ENCODE assay signal across 9 mouse cellular contexts in genomic region chr9:92560840-92561547, GRCm38 (mm10). TPM values are rescaled to one million over a fixed set of nuclear protein-coding genes. Genes with fewer than 3 reads are reported as not detected.
DNase-seq lines count a peak whose midpoint lies in the region; ATAC-seq lines count a peak whose summit lies in the region.
"Had no signal": no experiment of that assay in that cellular context is flagged by ENCODE, and none has a peak within 500 bp of the region (broad histone marks: within the 10 kb centered on the region; RNA-seq: fewer than 3 reads in every experiment).

No protein-coding gene starts in this region.

- no peaks in the 10 kb centered on the region for H3K9me3 ChIP-seq in heart, embryonic 16.5 days (replicated peaks; ENCODE audit: control insufficient read depth, low read length)
- no peaks in the 10 kb centered on the region for H3K9me3 ChIP-seq in embryonic facial prominence, embryonic 14.5 days (ENCODE audit: control insufficient read depth, low read length)
- no peaks in the 10 kb centered on the region for H3K9me3 ChIP-seq in intestine, embryonic 15.5 days

- ATAC-seq in heart, embryonic 16.5 days (replicated peaks; ENCODE audit: extremely low read depth, insufficient read depth, low FRiP score), result peak; percentile 58; the same call in 1 of the 2 replicates
- peak; percentile 51; the same call in 1 of the 2 replicates for ATAC-seq in embryonic facial prominence, embryonic 14.5 days (ENCODE audit: low read depth)
- peak; percentile 50 for ATAC-seq in intestine, embryonic 15.5 days

- peak overlapping the region; percentile 46; the same call in 1 of the 2 replicates for H3K27ac ChIP-seq in heart, embryonic 16.5 days (ENCODE audit: low read length)
- H3K27ac ChIP-seq in embryonic facial prominence, embryonic 14.5 days (replicated peaks; ENCODE audit: low read depth, low read length), result no peak overlapping the region
- H3K27ac ChIP-seq in intestine, embryonic 15.5 days, result 0 out of 2 replicates have a peak overlapping the region, but pooled peaks have one; percentile 22

- intact Hi-C loops in heart, postnatal 25 days (cut with DNase I), result no loop called here

- WGBS in heart, embryonic 16.5 days, result 42% methylated on average over 6 of the region's 6 CpGs
- WGBS in embryonic facial prominence, embryonic 14.5 days, result 47% methylated on average over 6 of the region's 6 CpGs
- WGBS in intestine, embryonic 15.5 days, result 45% methylated on average over 6 of the region's 6 CpGs

- H3K27me3 ChIP-seq in heart, embryonic 16.5 days (ENCODE audit: control insufficient read depth, insufficient read depth, low read length), result no peaks in the 10 kb centered on the region
- H3K27me3 ChIP-seq in embryonic facial prominence, embryonic 14.5 days (replicated peaks; ENCODE audit: control insufficient read depth, insufficient read depth, low read length), result no peaks in the 10 kb centered on the region
- no peaks in the 10 kb centered on the region for H3K27me3 ChIP-seq in intestine, embryonic 15.5 days (replicated peaks)

- no peak for DNase-seq in heart, postnatal 25 days (ENCODE audit: low spot score)
- peak; percentile 42 for DNase-seq in 3T3-L1 (ENCODE audit: low read depth, low spot score)
- peak; percentile 67 for DNase-seq in embryonic facial prominence, embryonic 14.5 days (ENCODE audit: low spot score)
- DNase-seq in right cerebral cortex, postnatal 4 days, result no peak
- DNase-seq in frontal cortex, adult 2 months (ENCODE audit: extremely low spot score in 1 of 2, low spot score in 1 of 2), result no peak
- no peak for DNase-seq in cerebellum, adult 11 months
- DNase-seq: thymus, postnatal 4 days had no signal

- no peak overlapping the region for H3K9ac ChIP-seq in heart, embryonic 16.5 days (ENCODE audit: low read length)
- H3K9ac ChIP-seq in embryonic facial prominence, embryonic 14.5 days (ENCODE audit: low read depth, low read length), result no peak overlapping the region
- H3K9ac ChIP-seq in intestine, embryonic 15.5 days, result no peak overlapping the region

- H3K36me3 ChIP-seq in heart, embryonic 16.5 days (ENCODE audit: control insufficient read depth, insufficient read depth), result no peaks in the 10 kb centered on the region
- H3K36me3 ChIP-seq in embryonic facial prominence, embryonic 14.5 days (ENCODE audit: control insufficient read depth, insufficient read depth, low read length), result no peaks in the 10 kb centered on the region
- no peaks in the 10 kb centered on the region for H3K36me3 ChIP-seq in intestine, embryonic 15.5 days

- peaks cover 30% of the 10 kb centered on the region for H3K4me1 ChIP-seq in heart, embryonic 16.5 days (ENCODE audit: control insufficient read depth, insufficient read depth, low read length)
- peaks cover 28% of the 10 kb centered on the region for H3K4me1 ChIP-seq in embryonic facial prominence, embryonic 14.5 days (ENCODE audit: control insufficient read depth, insufficient read depth, low read length)
- peaks cover 8% of the 10 kb centered on the region for H3K4me1 ChIP-seq in intestine, embryonic 15.5 days (replicated peaks)

- H3K4me2 ChIP-seq in heart, embryonic 16.5 days (ENCODE audit: low read depth, low read length), result no peak overlapping the region
- H3K4me2 ChIP-seq in embryonic facial prominence, embryonic 14.5 days (ENCODE audit: low read depth, low read length), result no peak overlapping the region
- no peak overlapping the region for H3K4me2 ChIP-seq in intestine, embryonic 15.5 days (replicated peaks)

- H3K4me3 ChIP-seq in heart, embryonic 16.5 days (ENCODE audit: low read length), result no peak overlapping the region
- no peak overlapping the region for H3K4me3 ChIP-seq in embryonic facial prominence, embryonic 14.5 days (ENCODE audit: low read depth, low read length)
- H3K4me3 ChIP-seq in intestine, embryonic 15.5 days (replicated peaks), result no peak overlapping the region

RNA-seq across cellular contexts. Expression of gene Plod2, which starts 19.0 kb away (rescaled TPM):
- 30.6 and 35.2 TPM in 2 replicates for polyA plus RNA-seq in heart, embryonic 16.5 days (2015; fragmentation: Nextera tagmentation; extraction: Ambion mirVana)
- total RNA-seq in heart, postnatal 25 days (2021), result 10 to 100 TPM; 17.2 to 20.9 TPM
- 66.7 and 68.6 TPM in 2 replicates for polyA plus RNA-seq in embryonic facial prominence, embryonic 14.5 days (2014; fragmentation: Nextera tagmentation; extraction: Ambion mirVana)
- polyA plus RNA-seq in intestine, embryonic 15.5 days (2015; fragmentation: Nextera tagmentation; extraction: Ambion mirVana), result 48.1 and 53.8 TPM in 2 replicates
- polyA plus RNA-seq in frontal cortex, adult 2 months (2012; rRNA removed), result 10.9 and 11.0 TPM in 2 replicates

Comparison
In these comparisons a context has a peak if more than half of its experiments do, and no peak if none do; other contexts are left out.
1. DNase-seq: peak in 3T3-L1 (single experiment) and embryonic facial prominence, embryonic 14.5 days (single experiment); none in heart, postnatal 25 days (single experiment), right cerebral cortex, postnatal 4 days (single experiment), frontal cortex, adult 2 months (0 of 2) and cerebellum, adult 11 months (single experiment).
2. Peak in every context shown above with its lines, with median percentiles within 50 percentile points of each other: ATAC-seq.